In the genomic region with DNA sequence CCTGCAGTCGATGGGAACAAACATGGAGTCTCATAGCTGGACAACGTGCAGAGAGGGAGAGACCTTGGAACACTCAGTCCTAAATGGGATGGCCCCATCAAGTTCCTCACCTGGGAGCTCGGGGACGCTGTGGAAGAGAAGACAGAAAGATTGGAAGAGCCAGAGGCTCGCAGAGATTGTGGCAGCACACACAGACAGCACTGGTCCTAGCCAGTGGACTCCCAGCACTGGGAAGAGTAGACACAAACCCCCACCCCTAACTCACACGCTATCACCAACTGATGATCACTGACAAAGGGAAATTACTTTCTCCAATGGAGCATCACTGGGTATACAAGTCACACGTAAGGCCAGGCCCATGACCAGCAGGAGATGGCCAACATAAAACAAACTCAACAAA, we compare ENCODE assay signal across 21 mouse cellular contexts. TPM values are rescaled to one million over a fixed set of nuclear protein-coding genes. Genes with fewer than 3 reads are reported as not detected.
DNase-seq lines count a peak whose midpoint lies in the region; ATAC-seq and TF ChIP-seq lines count a peak whose summit lies in the region.
"Had no signal": no experiment of that assay in that cellular context is flagged by ENCODE, and none has a peak within 500 bp of the region (broad histone marks: within the 10 kb centered on the region; RNA-seq: fewer than 3 reads in every experiment).

No protein-coding gene starts in this region.

- no peaks in the 10 kb centered on the region for H3K27me3 ChIP-seq in forebrain, embryonic 15.5 days
- no peaks in the 10 kb centered on the region for H3K27me3 ChIP-seq in forebrain, embryonic 12.5 days
- no peaks in the 10 kb centered on the region for H3K27me3 ChIP-seq in kidney, postnatal 0 days (ENCODE audit: insufficient read depth, low read length)
- H3K27me3 ChIP-seq in neural tube, embryonic 13.5 days: no peaks in the 10 kb centered on the region
- H3K27me3 ChIP-seq in neural tube, embryonic 15.5 days (replicated peaks): no peaks in the 10 kb centered on the region
- H3K27me3 ChIP-seq: heart, embryonic 15.5 days; limb, embryonic 15.5 days; liver, embryonic 13.5 days; neural tube, embryonic 12.5 days had no signal

- no peak for TF ChIP-seq CTCF in kidney, postnatal 0 days (IDR thresholded peaks at IDR 0.05; ENCODE audit: low read depth)
- TF ChIP-seq CTCF in lung, adult 2 months (IDR thresholded peaks at IDR 0.05; ENCODE audit: insufficient read depth, low read length): no peak

- 0 out of 2 replicates have a peak, but pooled peaks have one; percentile 32 for ATAC-seq in forebrain, embryonic 15.5 days (replicated peaks)
- no peak for ATAC-seq in forebrain, embryonic 12.5 days (ENCODE audit: low FRiP score)
- ATAC-seq in kidney, postnatal 0 days (replicated peaks; ENCODE audit: low FRiP score, low read depth): peak; percentile 29; the same call in 1 of the 2 replicates
- 0 out of 2 replicates have a peak, but pooled peaks have one; percentile 36 for ATAC-seq in neural tube, embryonic 13.5 days (ENCODE audit: low read depth)
- ATAC-seq in neural tube, embryonic 15.5 days (ENCODE audit: low FRiP score): no peak
- ATAC-seq: intestine, embryonic 16.5 days had no signal

- 62% methylated on average over 7 of the region's 7 CpGs for WGBS in forebrain, embryonic 15.5 days
- WGBS in forebrain, embryonic 12.5 days: 68% methylated on average over 7 of the region's 7 CpGs
- 69% methylated on average over 7 of the region's 7 CpGs for WGBS in kidney, postnatal 0 days
- 56% methylated on average over 7 of the region's 7 CpGs for WGBS in neural tube, embryonic 13.5 days
- 66% methylated on average over 7 of the region's 7 CpGs for WGBS in neural tube, embryonic 15.5 days
- WGBS in lung, adult 2 months: 72% methylated on average over 7 of the region's 7 CpGs

- DNase-seq in kidney, postnatal 0 days (ENCODE audit: low spot score): no peak
- no peak for DNase-seq in kidney, adult 18-20 months
- no peak for DNase-seq in lung, adult 2 months
- DNase-seq: adrenal gland, postnatal 25 days; B cell, adult 2 months; gastrocnemius, postnatal 14 days; layer of hippocampus, adult 9-11 months; liver, embryonic 13.5 days; right cerebral cortex, postnatal 25 days; thymus, adult 18-20 months had no signal

- H3K4me3 ChIP-seq in forebrain, embryonic 15.5 days: no peak overlapping the region
- H3K4me3 ChIP-seq in forebrain, embryonic 12.5 days (replicated peaks): no peak overlapping the region
- no peak overlapping the region for H3K4me3 ChIP-seq in kidney, postnatal 0 days (replicated peaks; ENCODE audit: low read depth, low read length)
- no peak overlapping the region for H3K4me3 ChIP-seq in neural tube, embryonic 13.5 days
- no peak overlapping the region for H3K4me3 ChIP-seq in neural tube, embryonic 15.5 days (replicated peaks)
- H3K4me3 ChIP-seq in lung, adult 2 months (replicated peaks; ENCODE audit: extremely low read depth, low read depth, low read length): no peak overlapping the region
- H3K4me3 ChIP-seq: heart, embryonic 10.5 days; heart, embryonic 15.5 days; limb, embryonic 10.5 days; limb, embryonic 15.5 days; liver, embryonic 13.5 days; neural tube, embryonic 12.5 days had no signal

- H3K4me1 ChIP-seq in forebrain, embryonic 15.5 days: no peaks in the 10 kb centered on the region
- H3K4me1 ChIP-seq in forebrain, embryonic 12.5 days: no peaks in the 10 kb centered on the region
- no peaks in the 10 kb centered on the region for H3K4me1 ChIP-seq in kidney, postnatal 0 days (replicated peaks; ENCODE audit: insufficient read depth, low read length)
- H3K4me1 ChIP-seq in neural tube, embryonic 13.5 days (replicated peaks): no peaks in the 10 kb centered on the region
- no peaks in the 10 kb centered on the region for H3K4me1 ChIP-seq in neural tube, embryonic 15.5 days
- H3K4me1 ChIP-seq in lung, adult 2 months (ENCODE audit: control insufficient read depth, insufficient read depth, low read length): no peaks in the 10 kb centered on the region
- H3K4me1 ChIP-seq: heart, embryonic 10.5 days; heart, embryonic 15.5 days; limb, embryonic 15.5 days; liver, embryonic 13.5 days; neural tube, embryonic 12.5 days had no signal

- no peak overlapping the region for H3K4me2 ChIP-seq in forebrain, embryonic 15.5 days (replicated peaks)
- no peak overlapping the region for H3K4me2 ChIP-seq in forebrain, embryonic 12.5 days
- no peak overlapping the region for H3K4me2 ChIP-seq in kidney, postnatal 0 days (ENCODE audit: low read length)
- H3K4me2 ChIP-seq in neural tube, embryonic 13.5 days: no peak overlapping the region
- H3K4me2 ChIP-seq in neural tube, embryonic 15.5 days: no peak overlapping the region
- H3K4me2 ChIP-seq: heart, embryonic 15.5 days; limb, embryonic 15.5 days; liver, embryonic 13.5 days; neural tube, embryonic 12.5 days had no signal

- no peaks in the 10 kb centered on the region for H3K36me3 ChIP-seq in forebrain, embryonic 15.5 days
- no peaks in the 10 kb centered on the region for H3K36me3 ChIP-seq in forebrain, embryonic 12.5 days (replicated peaks)
- H3K36me3 ChIP-seq in kidney, postnatal 0 days (ENCODE audit: insufficient read depth, low read length): no peaks in the 10 kb centered on the region
- H3K36me3 ChIP-seq in neural tube, embryonic 13.5 days: no peaks in the 10 kb centered on the region
- H3K36me3 ChIP-seq in neural tube, embryonic 15.5 days: no peaks in the 10 kb centered on the region
- H3K36me3 ChIP-seq: heart, embryonic 10.5 days; heart, embryonic 15.5 days; limb, embryonic 10.5 days; limb, embryonic 15.5 days; liver, embryonic 13.5 days; neural tube, embryonic 12.5 days had no signal

- no peak overlapping the region for H3K9ac ChIP-seq in forebrain, embryonic 15.5 days (replicated peaks)
- no peak overlapping the region for H3K9ac ChIP-seq in forebrain, embryonic 12.5 days
- no peak overlapping the region for H3K9ac ChIP-seq in kidney, postnatal 0 days (ENCODE audit: low read depth, low read length)
- H3K9ac ChIP-seq in neural tube, embryonic 13.5 days: no peak overlapping the region
- no peak overlapping the region for H3K9ac ChIP-seq in neural tube, embryonic 15.5 days (replicated peaks)
- H3K9ac ChIP-seq: heart, embryonic 15.5 days; limb, embryonic 15.5 days; liver, embryonic 13.5 days; neural tube, embryonic 12.5 days had no signal

- H3K9me3 ChIP-seq in forebrain, embryonic 15.5 days: no peaks in the 10 kb centered on the region
- no peaks in the 10 kb centered on the region for H3K9me3 ChIP-seq in forebrain, embryonic 12.5 days
- no peaks in the 10 kb centered on the region for H3K9me3 ChIP-seq in kidney, postnatal 0 days (replicated peaks; ENCODE audit: low read length)
- no peaks in the 10 kb centered on the region for H3K9me3 ChIP-seq in neural tube, embryonic 13.5 days
- no peaks in the 10 kb centered on the region for H3K9me3 ChIP-seq in neural tube, embryonic 15.5 days (replicated peaks)
- H3K9me3 ChIP-seq: heart, embryonic 10.5 days; heart, embryonic 15.5 days; limb, embryonic 10.5 days; limb, embryonic 15.5 days; liver, embryonic 13.5 days; neural tube, embryonic 12.5 days had no signal

- TF ChIP-seq POLR2A in lung, adult 2 months (IDR thresholded peaks at IDR 0.05; ENCODE audit: borderline replicate concordance, extremely low read depth, low read depth, low read length): no peak

- no peak overlapping the region for H3K27ac ChIP-seq in forebrain, embryonic 15.5 days (replicated peaks)
- no peak overlapping the region for H3K27ac ChIP-seq in forebrain, embryonic 12.5 days
- no peak overlapping the region for H3K27ac ChIP-seq in kidney, postnatal 0 days
- no peak overlapping the region for H3K27ac ChIP-seq in neural tube, embryonic 13.5 days (replicated peaks)
- H3K27ac ChIP-seq in neural tube, embryonic 15.5 days (replicated peaks): no peak overlapping the region
- H3K27ac ChIP-seq: heart, embryonic 10.5 days; heart, embryonic 15.5 days; limb, embryonic 10.5 days; limb, embryonic 15.5 days; liver, embryonic 13.5 days; macrophage; neural tube, embryonic 12.5 days had no signal

RNA-seq across cellular contexts. Expression of a gene that starts 15.4 kb away (rescaled TPM):
- 309 and 350 TPM in 2 replicates for polyA plus RNA-seq in forebrain, embryonic 15.5 days (2015; fragmentation: Nextera tagmentation; extraction: Ambion mirVana)
- polyA plus RNA-seq in forebrain, embryonic 12.5 days (2016; fragmentation: Nextera tagmentation; extraction: Ambion mirVana): 154 and 231 TPM in 2 replicates
- polyA plus RNA-seq in kidney, postnatal 0 days (2015; fragmentation: Nextera tagmentation; extraction: Ambion mirVana): 24.6 and 31.7 TPM in 2 replicates
- 311 and 351 TPM in 2 replicates for polyA plus RNA-seq in neural tube, embryonic 13.5 days (2015; fragmentation: Nextera tagmentation; extraction: Ambion mirVana)
- polyA plus RNA-seq in neural tube, embryonic 15.5 days (2015; fragmentation: Nextera tagmentation; extraction: Ambion mirVana): 215 and 360 TPM in 2 replicates
- 4.9 TPM in 2 replicates for polyA plus RNA-seq in lung, adult 2 months (2012; rRNA removed)

Comparison
In these comparisons a context has a peak if more than half of its experiments do, and no peak if none do; other contexts are left out.
1. ATAC-seq: peak in forebrain, embryonic 15.5 days (single experiment), kidney, postnatal 0 days (single experiment) and neural tube, embryonic 13.5 days (single experiment); none in forebrain, embryonic 12.5 days (single experiment) and neural tube, embryonic 15.5 days (single experiment).